Mouse (Mus musculus): Measurements from ENCODE around the gene Phactr2. TPM values are rescaled to one million over a fixed set of nuclear protein-coding genes. Genes with fewer than 3 reads are reported as not detected.
"Not testable (repeated sequence)": the region's sequence is repeated elsewhere in the genome, so short reads cannot be mapped to it uniquely, and the experiment has no call there.

Phactr2 gene
- 8.3 and 9.6 TPM in 2 replicates for total RNA-seq (2015; ENCODE audit: low replicate concordance)
- total RNA-seq (2017; ENCODE audit: low replicate concordance): 5.2 and 9.3 TPM in 2 replicates

DNA sequence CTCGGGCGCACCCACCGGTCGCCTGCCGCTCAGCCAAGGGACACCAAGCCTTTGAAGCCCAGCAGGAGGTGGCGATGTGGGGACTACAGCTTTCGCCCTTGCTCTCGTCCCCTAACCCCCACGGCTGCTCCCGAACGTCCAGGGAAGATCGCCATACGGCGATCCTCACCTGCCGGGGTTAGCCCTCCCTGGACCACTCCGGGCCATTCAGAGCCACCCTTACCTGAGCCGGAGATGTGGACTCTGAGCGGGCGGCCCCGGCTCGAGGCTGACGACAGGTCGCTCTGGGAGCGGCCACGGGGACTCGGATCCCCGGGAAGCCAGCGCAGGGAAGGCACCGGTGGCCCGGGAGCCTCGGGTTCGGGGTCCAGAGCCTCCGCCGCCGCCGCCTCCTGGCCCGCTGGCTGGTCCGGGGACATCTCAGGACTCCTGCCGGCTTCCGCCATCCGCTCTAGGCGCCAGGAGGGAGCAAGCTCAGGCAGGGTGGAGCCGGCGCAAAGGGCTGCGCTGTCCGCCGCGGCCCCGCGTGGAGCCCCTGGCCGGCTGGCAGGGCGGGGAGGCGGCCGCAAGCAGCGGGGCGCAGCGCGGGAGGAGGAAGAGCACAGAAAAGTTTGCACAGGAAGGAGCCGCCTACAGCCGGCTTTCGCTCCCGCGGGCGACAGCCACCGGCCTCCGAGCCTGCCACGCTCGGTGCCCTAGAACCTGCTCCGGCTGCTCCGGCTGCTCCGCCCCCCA, at the start of gene Phactr2:
Gene Phactr2 (minus strand): TSS at position 580 of the 735 bp plus-strand sequence.
- ATAC-seq (replicated peaks; ENCODE audit: low FRiP score, poor library complexity, severe bottlenecking): no peak

DNA sequence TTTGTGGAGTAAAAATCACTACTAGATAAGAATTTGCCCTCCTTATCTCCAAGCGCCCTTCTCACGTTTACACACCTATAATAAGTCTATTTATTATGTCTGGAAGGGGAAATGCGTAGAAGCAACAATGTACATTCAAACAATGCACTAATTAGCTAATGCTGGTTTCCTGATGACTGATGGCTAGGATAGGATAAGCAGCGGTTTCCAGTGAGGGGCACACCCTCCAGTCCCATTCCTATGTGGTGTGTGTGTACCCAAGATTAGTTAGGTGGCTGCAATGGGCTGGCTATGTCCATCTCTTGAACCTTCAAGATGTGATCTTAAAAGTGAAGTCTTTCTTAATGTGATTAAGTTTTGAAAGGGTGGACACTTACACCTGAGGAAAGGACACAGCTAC, 47.6 kb upstream of the Phactr2 start:
- ATAC-seq (replicated peaks; ENCODE audit: low FRiP score, poor library complexity, severe bottlenecking): no peak

DNA sequence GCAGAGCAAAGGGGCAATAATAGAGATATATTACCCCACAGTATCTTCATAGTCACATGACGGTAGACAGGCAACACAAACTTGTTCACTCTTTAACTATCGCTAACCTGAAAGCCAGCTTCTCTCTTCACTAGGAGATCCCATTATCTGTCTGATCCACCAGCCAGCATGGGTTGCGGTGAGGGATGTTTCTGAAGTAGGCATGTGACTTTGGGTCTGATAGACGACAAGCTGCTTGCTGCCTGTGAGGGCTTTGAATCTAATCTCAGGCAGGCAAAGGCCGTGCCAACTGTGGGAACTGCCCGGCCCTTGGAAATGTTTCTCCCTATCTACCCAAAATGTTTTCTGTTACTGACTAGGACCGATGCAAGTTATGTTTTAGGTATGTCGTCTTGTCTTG, 28.2 kb upstream of the Phactr2 start:
- ATAC-seq (replicated peaks; ENCODE audit: low FRiP score, poor library complexity, severe bottlenecking): peak; percentile 71

DNA sequence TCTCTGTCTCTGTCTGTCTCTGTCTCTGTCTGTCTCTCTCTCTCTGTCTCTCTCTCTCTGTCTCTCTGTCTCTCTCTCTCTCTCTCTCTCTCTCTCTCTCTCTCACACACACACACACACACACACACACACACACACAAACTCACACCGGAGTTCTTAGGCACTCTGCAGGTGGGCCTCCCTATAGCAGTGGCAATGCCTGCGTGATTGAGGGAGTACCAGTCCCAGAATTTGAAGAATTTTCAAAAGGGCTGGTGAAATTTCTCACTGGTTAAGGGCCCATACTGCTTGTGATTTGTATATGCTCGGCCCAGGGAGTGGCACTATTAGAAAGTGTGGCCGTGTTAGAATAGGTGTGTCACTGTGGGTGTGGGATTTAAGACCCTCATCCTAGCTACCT, 27.3 kb upstream of the Phactr2 start:
- ATAC-seq (replicated peaks; ENCODE audit: low FRiP score, poor library complexity, severe bottlenecking): not testable (repeated sequence)

DNA sequence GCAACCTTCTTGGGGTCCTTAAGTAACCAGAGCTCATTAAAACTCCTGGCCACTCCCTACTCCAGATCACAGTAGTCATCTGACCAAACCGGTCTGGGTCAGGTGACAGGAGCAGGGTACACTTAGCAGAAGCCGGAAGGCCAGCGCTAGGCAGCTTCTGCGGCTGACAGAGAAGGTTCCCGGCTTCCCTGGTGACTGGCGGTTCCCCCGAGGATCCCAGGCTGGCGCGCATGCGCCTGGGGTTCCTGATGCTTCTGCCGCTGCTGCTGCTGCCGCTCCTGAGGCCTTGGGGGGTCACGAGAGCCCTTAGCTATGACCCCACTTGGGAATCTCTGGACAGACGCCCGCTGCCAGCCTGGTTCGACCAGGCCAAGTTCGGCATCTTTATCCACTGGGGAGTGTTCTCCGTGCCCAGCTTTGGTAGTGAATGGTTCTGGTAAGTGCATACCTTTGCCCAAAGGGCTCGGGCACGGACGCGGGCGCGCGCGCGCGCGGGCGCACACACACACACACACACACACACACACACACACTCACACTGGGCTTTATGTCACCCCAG, 26.8 kb upstream of the Phactr2 start:
- ATAC-seq (replicated peaks; ENCODE audit: low FRiP score, poor library complexity, severe bottlenecking): peak; percentile 78

DNA sequence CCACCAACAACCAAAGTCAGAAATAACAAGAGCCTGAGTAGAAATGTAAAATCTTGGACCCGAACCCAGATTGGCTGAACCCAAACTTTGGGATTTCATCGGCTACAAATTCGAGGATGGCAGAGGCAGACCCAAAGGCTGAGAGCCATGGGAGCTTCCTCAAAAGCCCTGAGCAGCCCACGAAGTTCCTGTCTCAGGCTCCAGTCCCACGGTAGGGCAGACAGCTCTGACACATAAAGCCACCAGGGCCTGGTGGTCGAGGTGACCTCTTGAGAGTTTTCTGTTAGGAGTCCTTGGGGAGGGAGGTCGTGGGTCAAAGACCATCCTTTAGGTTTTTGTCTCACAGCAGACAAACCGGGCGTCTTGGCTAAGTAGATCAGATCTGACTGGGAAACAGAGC, 26.3 kb upstream of the Phactr2 start:
- no peak for ATAC-seq (replicated peaks; ENCODE audit: low FRiP score, poor library complexity, severe bottlenecking)

DNA sequence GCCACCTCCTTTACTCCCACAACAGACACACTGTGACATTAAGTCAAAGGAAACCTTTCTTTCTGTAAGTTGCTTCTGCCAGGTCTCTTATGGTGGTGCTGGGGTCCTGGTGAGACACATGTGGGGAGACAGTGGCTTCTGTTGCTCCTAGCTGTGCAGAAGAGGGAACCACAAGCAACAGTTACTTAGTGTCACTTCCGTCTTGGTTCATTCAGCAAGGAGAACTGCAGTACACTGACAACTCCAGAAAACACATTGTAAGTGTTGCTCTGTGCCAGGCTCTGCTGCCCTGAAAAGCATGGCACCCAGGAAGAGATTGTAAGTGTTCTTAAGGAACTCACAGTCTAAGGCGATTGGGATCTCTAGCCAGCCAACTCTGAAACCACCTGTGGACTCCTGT, 25.1 kb upstream of the Phactr2 start, which contains the start of gene Fuca2:
Gene Fuca2 (plus strand): TSS at position 210 of the 400 bp plus-strand sequence.
- ATAC-seq (replicated peaks; ENCODE audit: low FRiP score, poor library complexity, severe bottlenecking): no peak

DNA sequence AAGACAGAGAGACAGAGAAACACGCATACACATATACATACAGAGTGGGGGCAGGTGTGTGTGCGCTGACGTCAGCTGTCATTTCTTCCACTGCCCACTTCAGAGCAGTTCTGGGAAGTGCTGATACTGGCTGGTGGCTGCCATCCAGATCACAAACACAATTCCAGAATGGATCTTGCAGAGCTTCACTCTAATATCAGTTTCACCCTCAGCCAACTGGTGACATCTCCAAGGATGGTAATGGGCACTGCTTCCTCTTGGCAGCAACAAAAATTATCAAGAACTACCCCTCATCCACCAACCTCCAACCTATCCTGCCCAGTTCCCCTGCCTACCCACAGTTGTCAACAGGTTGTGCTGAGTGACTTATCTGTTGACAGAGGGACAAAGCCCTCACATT, 22.1 kb upstream of the Phactr2 start:
- ATAC-seq (replicated peaks; ENCODE audit: low FRiP score, poor library complexity, severe bottlenecking): no peak

DNA sequence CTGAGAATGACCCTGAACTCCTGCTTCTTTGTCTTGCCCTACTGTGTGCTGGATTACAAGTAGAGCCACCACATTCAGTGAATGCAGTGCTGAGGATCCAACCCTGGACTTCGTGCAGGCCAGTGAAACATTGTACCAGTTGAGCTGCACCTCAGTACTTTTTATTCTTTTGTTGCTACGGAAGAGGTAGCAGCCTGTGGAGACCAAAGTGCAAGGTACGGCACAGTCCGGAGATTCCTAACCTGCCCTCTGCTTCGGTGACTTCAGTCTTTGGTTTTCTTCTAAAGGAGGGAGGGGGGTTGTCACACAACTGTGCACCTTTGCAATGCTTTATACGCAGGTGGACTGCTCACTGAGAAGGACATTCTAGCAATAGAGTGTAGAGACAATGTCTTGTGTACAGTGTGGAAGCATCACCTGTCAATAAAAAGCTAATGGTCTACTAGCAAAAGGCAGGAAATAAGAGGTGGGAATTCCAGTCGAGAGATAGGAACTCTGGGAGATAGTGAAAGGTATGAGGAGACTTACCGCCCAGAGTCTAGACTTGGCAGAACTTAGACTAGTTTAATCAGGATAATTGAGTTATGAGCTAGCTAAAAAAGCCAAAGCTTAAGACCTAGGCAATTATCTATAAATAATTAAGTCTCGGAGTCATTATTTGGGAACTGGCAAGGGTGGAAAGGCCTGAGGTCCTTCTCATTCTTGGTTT, 19.9 kb upstream of the Phactr2 start:
- no peak for ATAC-seq (replicated peaks; ENCODE audit: low FRiP score, poor library complexity, severe bottlenecking)

DNA sequence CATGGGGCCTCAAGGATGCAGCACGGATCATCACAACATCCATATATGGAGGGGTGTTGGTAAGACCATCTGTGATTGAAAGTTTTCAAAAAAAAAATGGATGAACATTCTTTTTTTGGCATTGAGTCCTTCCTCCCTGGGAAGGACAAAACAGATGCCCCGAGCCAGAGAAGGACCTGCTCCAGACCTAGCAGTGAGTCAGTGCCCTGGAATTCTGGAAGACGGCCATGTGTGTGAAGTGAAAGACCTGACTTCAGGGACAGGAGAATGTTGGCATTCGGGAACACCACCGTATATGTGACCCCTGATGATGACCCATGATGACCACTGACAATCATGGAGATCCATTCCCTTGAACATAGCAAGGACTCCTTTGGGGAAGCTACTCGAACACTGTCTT, 15.5 kb upstream of the Phactr2 start:
- ATAC-seq (replicated peaks; ENCODE audit: low FRiP score, poor library complexity, severe bottlenecking): no peak

DNA sequence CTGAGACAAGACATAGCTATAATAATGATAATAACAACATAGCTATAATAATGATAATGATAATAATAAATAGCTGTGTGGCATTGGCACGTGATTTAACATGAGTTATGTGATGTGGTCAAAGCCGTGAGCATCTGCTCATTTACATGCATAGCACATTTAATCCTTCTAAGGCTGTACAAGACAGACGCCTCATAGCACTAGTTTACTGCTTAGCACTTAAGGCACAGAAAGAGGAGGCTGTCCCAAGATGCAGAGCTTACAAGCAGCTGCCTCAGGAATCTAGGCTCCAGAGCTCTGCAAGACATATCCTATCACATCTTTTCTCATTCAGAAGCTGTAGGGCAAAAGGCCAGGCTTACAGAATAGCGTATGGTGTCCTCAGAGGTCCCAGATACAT, 11.7 kb upstream of the Phactr2 start:
- no peak for ATAC-seq (replicated peaks; ENCODE audit: low FRiP score, poor library complexity, severe bottlenecking)

DNA sequence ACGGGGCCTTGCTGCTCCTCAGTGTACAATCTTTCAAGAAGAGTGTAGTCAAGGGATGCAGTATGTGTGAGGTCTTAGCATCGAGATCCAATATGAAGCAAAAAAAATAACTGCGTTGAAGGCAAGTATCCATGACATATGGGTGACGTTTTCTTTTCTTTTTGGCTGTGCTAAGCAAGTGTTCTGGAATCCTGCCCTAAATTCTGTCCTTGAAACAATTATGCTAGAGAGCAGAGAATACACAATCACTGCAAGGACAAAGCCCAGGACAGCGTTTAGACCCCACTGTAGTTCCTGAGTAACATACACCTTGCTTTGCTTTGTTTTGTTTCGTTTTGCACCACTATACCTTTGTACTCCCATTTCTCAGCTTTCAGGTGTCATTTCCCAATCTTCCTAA, 5.1 kb upstream of the Phactr2 start:
- ATAC-seq (replicated peaks; ENCODE audit: low FRiP score, poor library complexity, severe bottlenecking): no peak

DNA sequence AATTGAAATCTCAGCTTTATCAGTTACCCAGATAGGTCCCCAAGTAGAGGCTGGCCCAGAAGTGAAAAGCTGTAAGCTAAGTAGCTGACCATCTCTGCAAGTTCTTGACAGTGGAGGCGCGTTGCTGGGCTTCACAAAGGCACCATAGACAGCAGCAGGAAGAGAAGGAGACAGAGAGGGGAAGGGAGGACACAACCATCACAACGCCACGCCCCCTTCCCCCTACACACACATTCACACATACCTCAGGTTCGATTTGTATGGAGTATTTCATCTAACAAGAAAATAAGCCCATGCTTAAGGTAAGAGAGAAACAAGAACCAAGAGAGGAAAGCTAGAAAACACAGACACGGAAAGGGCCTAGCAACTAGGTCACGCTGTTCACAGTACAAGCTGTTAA, 909 bp upstream of the Phactr2 start:
- ATAC-seq (replicated peaks; ENCODE audit: low FRiP score, poor library complexity, severe bottlenecking): no peak

DNA sequence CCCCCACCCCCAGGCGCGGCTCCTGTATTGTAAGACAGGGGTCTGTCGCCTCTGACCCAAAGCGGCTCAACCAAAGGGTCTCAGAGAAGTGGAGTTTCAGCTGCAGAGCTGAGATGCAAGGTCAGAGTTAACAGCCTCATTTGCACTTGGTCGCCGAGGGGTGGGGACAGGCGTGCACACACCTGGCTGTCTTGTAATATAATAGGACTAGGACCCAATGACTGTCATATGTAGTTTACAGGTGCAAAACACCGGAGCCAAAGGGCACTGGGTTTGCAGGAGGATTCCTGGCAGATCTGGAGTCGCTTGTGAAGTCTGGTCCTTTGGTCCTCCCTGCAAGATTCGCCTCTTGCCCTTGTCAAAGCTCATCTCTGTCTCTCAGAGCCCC, 350 bp upstream of the Phactr2 start:
- ATAC-seq (replicated peaks; ENCODE audit: low FRiP score, poor library complexity, severe bottlenecking): no peak

DNA sequence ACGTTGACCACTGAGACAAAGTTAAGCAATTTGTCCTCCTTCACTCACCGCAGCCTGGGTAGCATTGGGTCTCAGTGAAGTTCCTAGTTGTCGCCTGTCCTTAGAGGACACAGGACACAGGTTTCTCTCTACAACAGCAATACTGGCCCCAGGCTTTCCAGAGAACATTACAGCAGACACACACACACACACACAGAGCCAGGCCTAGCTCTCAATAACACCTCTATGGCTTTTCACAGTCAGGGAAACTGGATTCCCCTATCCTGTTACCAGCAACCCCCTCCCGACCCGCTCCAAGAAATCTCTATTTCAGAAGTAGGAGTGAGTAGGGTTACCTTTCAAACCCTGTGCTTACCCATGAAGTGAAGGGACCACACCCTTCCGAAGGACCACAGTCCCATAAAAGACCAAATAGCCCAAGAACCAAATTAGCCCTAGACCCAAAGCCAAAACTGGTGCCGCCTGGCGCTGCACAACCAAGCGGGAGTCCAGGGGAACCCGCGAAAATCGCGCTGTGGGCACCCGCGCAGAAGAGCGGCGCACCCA, 852 bp downstream of the Phactr2 start:
- ATAC-seq (replicated peaks; ENCODE audit: low FRiP score, poor library complexity, severe bottlenecking): no peak

DNA sequence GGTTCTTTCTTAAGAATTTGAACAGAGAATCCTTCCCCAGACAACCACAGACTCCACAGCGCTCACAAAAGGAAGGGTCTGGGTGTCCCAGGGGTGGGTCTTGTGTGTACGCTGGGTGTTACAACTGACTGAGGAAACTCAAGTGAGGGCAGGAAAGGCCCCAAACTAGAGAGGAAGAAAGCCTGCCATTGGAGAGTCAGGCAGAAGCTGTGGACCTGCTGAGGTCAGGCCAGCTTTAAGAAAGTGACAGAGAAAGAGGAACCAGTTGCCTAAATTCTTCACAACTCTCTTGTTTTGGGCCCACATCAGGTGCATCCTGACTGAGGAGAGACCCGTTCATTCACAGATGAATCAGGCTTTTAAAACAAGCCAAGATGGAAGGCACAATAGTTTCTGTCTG, 4.0 kb downstream of the Phactr2 start:
- ATAC-seq (replicated peaks; ENCODE audit: low FRiP score, poor library complexity, severe bottlenecking): no peak

DNA sequence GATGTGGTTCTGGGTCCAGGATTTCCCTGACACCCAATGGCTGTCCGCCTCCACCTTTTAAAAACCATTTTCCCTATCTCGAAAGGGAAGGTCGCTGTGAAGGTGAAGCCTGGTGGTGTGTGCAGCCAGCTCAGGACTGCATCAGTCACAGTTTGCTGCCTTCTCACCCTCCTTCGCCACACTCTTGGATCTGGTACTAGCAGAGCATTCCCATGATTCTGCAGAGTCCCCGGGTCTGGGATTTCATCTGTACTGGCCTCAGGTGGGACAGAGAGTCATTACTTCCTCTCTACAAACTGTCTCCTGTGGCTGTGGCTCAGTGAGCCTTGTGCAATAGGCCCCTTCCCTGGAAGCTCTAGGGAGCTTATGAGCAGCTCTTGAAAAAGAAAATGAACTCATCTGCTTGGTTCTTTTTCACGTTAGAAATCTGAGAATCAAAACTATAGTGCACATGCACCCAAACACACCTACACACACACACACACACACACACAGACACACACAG, 6.1 kb downstream of the Phactr2 start:
- not testable (repeated sequence) for ATAC-seq (replicated peaks; ENCODE audit: low FRiP score, poor library complexity, severe bottlenecking)

DNA sequence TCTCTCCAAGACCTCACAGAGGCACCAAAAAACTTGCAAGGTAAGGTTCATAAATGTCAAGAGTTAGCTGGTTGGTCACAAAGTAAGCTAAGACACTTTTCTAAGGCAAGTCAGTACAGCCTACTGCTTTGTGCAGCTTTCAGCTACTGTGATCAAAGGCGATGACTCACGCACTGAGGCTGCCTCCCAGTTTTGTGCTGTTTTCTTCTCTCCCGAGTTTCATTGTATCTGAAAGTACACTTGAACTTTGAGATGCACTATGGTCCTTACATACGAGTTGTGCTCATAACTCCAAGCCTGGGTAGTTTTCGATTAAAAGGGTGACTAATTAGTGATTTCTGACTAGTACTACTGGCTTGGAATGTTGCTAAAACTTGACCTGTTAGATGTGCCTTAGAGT, 7.3 kb downstream of the Phactr2 start:
- no peak for ATAC-seq (replicated peaks; ENCODE audit: low FRiP score, poor library complexity, severe bottlenecking)

DNA sequence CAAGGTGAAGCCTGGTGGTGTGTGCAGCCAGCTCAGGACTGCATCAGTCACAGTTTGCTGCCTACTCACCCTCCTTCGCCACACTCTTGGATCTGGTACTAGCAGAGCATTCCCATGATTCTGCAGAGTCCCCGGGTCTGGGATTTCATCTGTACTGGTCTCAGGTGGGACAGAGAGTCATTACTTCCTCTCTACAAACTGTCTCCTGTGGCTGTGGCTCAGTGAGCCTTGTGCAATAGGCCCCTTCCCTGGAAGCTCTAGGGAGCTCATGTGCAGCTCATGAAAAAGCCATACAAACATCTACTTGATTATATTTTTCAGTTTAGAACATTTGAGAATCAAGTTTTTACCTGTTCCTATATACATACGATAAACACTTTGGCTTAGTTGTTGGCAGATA, 9.9 kb downstream of the Phactr2 start:
- ATAC-seq (replicated peaks; ENCODE audit: low FRiP score, poor library complexity, severe bottlenecking): not testable (repeated sequence)

DNA sequence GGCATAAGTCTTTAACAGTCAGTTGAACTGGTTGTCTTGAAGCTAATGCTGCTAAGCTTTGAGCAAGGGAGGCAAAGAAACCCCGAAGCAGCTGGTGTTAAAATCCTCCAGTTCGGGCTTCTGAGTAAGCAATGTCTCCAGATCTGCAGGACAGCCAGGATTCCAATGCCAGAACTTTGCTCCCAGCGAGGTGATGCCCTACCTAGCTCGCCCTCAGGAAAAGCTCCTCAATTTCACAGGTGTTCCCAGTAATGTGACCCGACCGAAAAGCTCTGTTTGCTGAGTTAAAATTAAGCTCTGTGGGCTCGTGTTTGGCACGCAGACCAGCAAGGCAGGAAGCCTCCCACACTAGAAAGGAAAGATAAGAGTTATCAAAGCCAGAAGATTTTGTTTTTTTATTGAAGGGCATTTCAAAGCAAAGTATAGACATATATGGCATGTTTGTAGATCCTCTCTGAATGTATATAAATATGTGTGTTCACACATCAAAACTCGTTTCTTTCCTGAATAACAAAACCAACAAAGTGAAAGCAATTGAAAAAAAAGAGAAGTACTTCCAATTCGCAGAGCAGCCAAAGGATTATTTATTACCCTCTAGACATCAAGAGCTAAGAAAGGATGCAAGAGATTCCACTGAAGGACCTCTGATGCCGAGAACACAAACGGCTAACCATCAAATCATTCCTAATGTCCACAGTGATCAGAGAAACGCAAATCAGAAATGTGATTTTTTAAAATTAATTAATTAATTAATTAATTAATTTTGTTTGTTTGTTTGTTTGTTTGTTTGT, 20.8 kb downstream of the Phactr2 start:
- ATAC-seq (replicated peaks; ENCODE audit: low FRiP score, poor library complexity, severe bottlenecking): no peak

Measured in erythroblast, adult 5-6 weeks (primary cell).